Mouse (Mus musculus) gastrocnemius, adult 2 months (tissue): ENCODE data around the gene Scai. TPM values are rescaled to one million over a fixed set of nuclear protein-coding genes. Genes with fewer than 3 reads are reported as not detected.
"Not testable (repeated sequence)": the region's sequence is repeated elsewhere in the genome, so short reads cannot be mapped to it uniquely, and the experiment has no call there.

Experiments
- DNase-seq: peaks from one replicate; pipeline ENCODE4 v3.0.0; 2022
- H3K27ac ChIP-seq: fragments of 200-600 bp; 2 replicates; pipeline ENCODE4 v1.8.1; 2022; ENCODE audit warnings: mild to moderate bottlenecking
- H3K4me3 ChIP-seq: fragments of 200-600 bp; 2 replicates; pipeline ENCODE4 v1.8.1; 2022; ENCODE audit warnings: mild to moderate bottlenecking, moderate library complexity
- CTCF ChIP-seq: fragments of 200-600 bp; IDR thresholded peaks from 2 replicates; pipeline ENCODE4 v1.8.1; 2022; ENCODE audit warnings: antibody characterized with exemption, mild to moderate bottlenecking, moderate library complexity
- intact Hi-C: fragments of 180-260 bp; cut with DNase I; formaldehyde crosslinking; loops from one replicate; pipeline ENCODE4 v1.15.1; 2025
- long read RNA-seq, 2 experiments: library from polyadenylated mRNA; stranded (forward); transcript quantifications; one replicate each; pipeline ENCODE4 v2.0.0; 2021
- total RNA-seq, 2 experiments: library from RNA; stranded (reverse); gene quantifications; 2 replicates each; pipeline ENCODE4 v1.2.3; 2021

Scai gene
- total RNA-seq = 1 to 10 TPM; 2.7 to 3.0 TPM
- long read RNA-seq, experiment 1, partial matches to known transcripts = 1 of 1 reads
- long read RNA-seq, experiment 1, other reads (novel, unspliced or antisense) = 0 of 1 reads
- long read RNA-seq, experiment 2 = 0 reads

DNA sequence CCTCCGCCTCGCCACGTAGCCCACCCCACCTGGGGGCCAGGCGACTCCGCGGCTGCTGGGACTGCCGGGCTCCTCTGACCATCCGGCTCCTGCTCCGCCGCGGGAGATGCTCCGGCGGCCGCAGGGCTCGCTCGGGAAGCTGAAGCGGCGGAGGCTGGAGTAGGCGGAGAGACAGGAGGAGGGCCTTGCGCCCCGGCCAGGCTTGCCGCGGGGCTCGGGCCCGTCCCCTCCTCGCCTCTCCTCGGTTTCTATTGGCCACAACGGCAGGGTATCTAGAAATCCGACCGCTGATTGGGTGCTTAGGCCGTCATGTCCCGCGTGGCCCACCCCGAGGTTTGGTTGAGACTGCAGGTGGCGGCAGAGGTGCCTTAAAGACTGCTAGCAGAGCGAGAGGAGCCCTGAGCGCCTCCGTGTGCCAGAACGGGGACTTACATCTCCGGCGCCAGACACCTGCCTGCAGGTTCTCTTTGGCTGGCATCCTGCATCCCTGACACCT is at the start of gene Scai:
Gene Scai (minus strand): TSS at position 174 of the 496 bp plus-strand sequence.
- DNase-seq = peak; percentile 98
- TF ChIP-seq CTCF = peak; percentile 92
- H3K27ac ChIP-seq = peak within 1 kb of the TSS; percentile 85
- peak within 1 kb of the TSS; percentile 91 for H3K4me3 ChIP-seq
- intact Hi-C loops = loop anchor here (5.0 kb wide), 1 partner anchor 123 kb away; the partner anchor contains the start of gene Golga1

DNA sequence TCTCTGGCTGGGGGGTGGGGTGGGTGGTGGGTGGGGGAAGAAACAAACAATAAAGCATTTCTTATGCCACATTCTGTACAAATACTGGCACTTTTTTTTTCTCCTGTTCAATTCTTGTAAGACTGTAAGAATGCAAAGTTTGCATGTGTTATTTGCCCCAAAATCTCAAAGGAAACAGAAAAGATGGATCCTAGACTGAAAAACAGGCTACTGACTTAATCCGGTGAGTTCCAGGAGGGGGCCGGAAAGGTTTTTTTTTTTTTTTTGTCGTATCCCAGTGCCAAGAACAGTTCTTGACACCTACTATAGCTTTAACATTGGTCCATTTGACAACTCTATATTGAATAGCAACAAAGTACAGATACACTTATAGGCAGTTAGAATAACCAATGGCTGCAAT is 36.2 kb upstream of the Scai start:
- no peak for DNase-seq
- no peak for TF ChIP-seq CTCF
- peak overlapping the region; percentile 96 for H3K27ac ChIP-seq
- H3K4me3 ChIP-seq = peak overlapping the region; percentile 76
- intact Hi-C loops = no loop called here

DNA sequence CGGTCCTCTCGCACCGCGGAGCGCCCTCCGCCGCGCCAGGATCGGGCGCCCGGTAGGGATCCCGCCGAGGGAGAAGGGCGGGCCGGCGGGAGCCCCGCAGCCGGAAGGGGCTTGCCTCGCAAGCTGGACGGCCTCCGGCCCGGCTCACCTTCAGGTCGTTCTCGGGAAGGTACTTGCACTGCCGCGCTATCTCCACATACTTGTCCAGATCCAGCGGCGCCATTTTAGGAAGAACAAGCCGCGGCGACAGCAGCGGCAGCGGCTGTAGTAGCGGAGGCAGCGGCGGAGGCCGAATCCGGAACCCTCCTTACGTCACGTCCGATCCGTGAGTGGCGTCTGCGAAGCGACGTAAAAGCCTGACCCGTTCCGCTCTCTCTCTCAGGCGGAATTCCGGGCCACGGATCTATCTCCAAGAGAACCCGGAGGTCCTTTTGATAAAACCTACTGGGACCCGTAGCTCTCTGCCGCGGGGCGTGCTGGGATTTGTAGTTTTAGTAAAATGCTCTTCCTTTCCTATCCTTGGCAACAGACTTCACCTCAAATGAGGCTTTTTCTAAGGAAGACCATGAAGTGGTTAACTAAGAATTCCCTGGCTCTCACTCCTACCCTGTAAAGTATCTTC is 35.6 kb upstream of the Scai start, which contains the start of gene Ppp6c:
Gene Ppp6c (minus strand): TSS at position 433 of the 622 bp plus-strand sequence.
- no peak for TF ChIP-seq CTCF
- Histone ChIP-seq H3K27ac (peak within 1 kb of the TSS; percentile 96), H3K4me3 (peak within 1 kb of the TSS; percentile 76)
- intact Hi-C loops = no loop called here
- peak; percentile 94 for DNase-seq

DNA sequence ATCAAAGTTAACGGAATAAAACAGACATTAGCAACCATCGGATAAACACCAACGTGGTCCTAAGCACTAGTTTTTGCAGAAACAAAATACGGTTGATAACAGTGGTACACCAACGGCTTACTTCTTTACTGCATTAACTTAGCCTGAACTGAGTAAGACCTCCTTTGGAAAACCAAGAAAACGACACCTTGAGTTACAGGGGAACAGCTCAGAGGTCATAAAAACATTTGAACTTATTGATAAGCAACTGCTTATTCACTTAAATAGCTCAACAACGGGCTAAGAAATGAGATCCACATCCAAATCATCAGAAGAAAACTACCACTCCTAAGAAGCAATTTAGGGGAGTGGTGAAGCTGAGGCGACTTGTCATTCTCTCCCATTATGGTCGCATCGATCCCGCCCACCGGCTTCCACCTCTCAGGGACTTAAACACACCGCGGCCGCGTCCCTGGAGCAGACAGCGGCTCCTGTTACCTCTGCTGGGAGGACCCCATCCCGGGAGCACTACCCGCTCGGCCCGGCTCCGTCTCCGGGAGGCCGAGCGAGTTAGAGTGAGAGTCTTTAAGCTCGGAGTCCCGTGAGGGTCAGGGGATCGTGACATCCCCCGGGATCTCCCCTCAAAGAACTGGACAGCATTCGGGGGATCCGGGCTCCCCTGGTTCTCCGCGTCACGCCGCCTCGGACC is 34.9 kb upstream of the Scai start:
- intact Hi-C loops = not testable (repeated sequence)
- Histone ChIP-seq H3K4me3 (peak overlapping the region; percentile 76), H3K27ac (peak overlapping the region; percentile 96)
- peak; percentile 53 for DNase-seq

DNA sequence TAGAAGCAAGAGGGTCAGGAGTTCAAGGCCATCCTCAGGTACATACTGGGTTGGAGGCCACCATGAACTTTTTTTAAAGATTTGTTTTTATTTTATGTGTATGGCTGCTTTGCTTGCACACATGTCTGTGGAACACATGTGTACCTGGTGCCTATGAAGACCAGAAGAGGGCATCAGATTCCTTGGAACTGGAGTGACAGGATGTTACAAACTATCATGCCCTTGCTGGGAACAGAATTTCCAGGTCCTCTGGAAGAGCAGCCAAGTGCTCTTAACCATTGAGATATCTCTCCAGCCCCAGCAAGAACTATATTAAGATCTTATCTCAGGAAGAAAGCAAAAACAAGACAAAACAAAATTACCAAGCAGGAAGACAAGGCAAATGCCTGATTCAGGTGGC is 34.1 kb upstream of the Scai start:
- no peak for DNase-seq
- intact Hi-C loops = no loop called here
- no peak; the same call in 1 of the 2 replicates for TF ChIP-seq CTCF
- Histone ChIP-seq H3K4me3 (peak overlapping the region; percentile 76), H3K27ac (peak overlapping the region; percentile 96)

DNA sequence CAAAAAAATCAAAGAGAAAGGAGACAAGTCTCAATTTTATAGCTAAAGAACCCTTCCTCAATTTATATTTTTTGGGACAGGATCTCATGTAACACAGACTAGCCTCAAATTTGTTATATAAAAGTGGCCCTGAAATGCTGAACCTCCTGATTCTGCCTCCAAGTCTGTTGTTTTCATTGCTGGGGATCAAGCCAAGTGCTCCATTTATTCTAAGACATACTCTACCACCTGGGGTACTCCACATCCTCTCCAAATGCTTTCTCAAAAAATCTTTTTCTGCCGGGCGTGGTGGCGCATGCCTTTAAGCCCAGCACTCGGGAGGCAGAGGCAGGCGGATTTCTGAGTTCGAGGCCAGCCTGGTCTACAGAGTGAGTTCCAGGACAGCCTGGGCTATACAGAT is 29.5 kb upstream of the Scai start:
- Histone ChIP-seq H3K27ac (no peak overlapping the region), H3K4me3 (no peak overlapping the region)
- DNase-seq = no peak
- TF ChIP-seq CTCF = no peak
- intact Hi-C loops = no loop called here

DNA sequence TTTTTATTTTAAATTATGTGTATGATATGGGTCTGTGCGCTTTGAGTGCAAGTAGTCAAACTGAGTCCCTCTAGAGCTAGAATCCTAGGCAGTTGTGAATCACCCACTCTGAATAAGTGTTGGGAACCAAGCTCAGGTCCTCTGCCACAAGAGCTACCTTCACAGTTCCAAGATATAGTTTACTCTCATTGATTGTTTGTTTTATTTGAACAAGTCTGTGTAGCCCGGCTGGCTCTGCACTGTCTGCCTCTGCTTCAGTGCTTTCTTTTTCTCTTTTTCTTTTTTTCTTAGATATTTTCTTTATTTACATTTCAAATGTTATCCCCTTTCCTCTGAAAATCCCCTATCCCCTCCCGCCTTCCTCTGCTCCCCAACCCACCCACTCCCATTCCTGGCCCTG is 28.5 kb upstream of the Scai start:
- no peak for DNase-seq
- Histone ChIP-seq H3K4me3 (no peak overlapping the region), H3K27ac (no peak overlapping the region)
- no peak for TF ChIP-seq CTCF
- intact Hi-C loops = no loop called here

DNA sequence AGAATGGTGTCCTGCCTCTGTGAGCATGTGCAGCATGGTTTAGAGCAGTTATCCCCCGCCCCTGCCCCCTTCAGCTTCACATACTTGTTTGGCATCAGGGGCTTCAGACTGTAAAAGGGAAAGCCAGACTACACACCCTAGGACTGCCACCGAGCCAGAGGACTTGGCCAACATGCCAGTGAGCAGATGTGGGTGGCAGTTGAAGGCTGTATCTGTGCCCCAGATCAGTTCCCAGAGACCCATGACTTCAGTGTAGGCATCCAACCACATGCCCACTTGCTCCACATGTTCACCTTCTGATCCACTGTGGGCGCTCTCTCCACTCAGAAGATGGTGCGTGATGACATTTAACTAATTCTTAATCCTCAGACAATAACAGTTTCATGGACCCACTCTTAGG is 26.6 kb upstream of the Scai start:
- no peak for TF ChIP-seq CTCF
- Histone ChIP-seq H3K4me3 (no peak overlapping the region), H3K27ac (no peak overlapping the region)
- no peak for DNase-seq
- intact Hi-C loops = no loop called here

DNA sequence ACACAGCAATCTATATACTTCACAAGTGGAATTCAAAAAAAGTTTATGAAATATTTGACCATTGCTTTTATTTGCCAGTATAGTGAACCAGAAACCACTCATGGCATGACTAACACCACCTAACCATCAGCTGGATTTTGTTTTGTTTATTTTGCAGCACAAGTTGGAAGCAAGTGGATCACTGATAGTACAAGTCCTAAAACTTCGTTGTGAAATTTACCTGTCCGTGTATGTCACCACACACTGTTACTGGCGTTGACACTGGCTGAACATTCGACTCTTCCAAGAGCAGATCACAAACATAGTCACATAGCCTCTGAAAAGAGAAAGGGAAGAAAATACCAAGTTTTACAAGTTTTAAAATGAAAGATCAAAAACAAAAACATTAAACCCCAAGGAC is 20.2 kb upstream of the Scai start:
- no peak for TF ChIP-seq CTCF
- DNase-seq = no peak
- H3K27ac ChIP-seq = no peak overlapping the region
- H3K4me3 ChIP-seq = no peak overlapping the region
- intact Hi-C loops = no loop called here

DNA sequence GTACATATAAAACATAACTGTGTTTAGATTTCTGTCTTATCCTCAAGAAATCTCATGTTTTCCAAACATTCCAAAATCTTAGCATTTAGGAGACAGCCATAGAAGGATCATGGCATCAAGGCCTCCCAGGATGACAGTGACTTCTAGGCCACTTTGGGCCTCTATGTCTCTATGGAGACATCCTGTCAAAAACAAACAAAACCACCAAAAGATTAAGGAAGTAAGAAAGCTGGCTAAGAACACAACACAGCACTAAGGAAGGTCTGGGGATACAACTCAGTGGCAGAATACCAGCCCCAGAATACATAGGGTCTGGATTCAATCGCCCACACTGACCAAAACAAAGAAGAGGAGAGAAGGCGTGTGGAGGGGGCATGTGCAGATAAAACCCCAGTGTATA is 12.8 kb upstream of the Scai start:
- DNase-seq = no peak
- H3K27ac ChIP-seq = no peak overlapping the region
- intact Hi-C loops = no loop called here
- no peak overlapping the region for H3K4me3 ChIP-seq
- TF ChIP-seq CTCF = no peak

DNA sequence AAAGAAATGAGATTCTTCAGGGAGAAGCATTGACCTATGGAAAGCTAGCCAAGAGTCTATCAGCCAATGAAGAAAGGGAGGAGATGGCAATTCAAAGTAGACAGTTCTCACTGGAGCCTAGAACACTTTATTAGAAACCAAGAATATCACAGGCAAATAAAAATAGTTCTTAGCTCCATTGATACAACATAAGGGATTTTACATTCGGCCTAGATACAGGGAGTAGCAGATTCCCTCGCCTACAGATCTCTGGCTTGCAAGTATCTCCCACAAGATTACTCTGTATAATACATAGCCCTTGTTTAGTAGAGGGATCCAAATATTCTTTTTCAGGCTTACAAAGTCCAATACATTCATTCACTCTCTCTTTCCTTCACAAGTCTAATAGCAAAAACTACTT is 4.3 kb upstream of the Scai start:
- DNase-seq = no peak
- intact Hi-C loops = loop anchor here (5.0 kb wide), 1 partner anchor 128 kb away; the partner anchor contains the start of gene Golga1
- Histone ChIP-seq H3K4me3 (no peak overlapping the region), H3K27ac (no peak overlapping the region)
- no peak for TF ChIP-seq CTCF

DNA sequence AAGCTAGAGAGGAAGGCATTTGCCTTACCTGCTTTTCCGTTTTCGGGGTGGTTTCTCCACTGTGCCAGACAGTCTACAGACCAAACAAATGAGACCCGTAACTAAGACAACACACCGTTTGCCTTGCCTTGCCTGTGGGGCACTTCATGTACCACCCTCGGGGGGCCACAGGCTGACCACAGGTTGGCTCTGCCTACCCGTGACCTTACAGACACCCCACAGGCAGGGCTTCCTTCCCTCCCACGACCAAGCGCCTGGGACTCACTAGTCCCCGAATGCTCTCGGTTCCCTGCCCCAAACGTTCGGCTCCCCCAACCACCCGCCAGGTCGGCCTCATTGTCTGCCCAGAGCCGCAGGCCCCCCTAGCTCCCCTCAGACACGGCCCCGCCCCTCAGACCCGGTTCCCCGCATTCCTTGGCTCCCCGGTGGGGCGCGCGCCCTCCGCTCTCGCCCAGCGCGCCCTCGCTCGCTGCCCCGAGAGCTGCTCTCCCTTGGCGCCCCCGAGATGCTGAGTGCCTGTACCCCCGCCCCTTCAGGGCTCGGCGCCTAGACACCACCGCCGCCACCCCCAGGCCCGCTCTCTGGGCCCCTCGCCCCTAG is 473 bp downstream of the Scai start:
- DNase-seq = no peak
- intact Hi-C loops = loop anchor here (5.0 kb wide), 1 partner anchor 123 kb away; the partner anchor contains the start of gene Golga1
- TF ChIP-seq CTCF = no peak
- H3K27ac ChIP-seq = peak overlapping the region; percentile 85
- H3K4me3 ChIP-seq = peak overlapping the region; percentile 91

DNA sequence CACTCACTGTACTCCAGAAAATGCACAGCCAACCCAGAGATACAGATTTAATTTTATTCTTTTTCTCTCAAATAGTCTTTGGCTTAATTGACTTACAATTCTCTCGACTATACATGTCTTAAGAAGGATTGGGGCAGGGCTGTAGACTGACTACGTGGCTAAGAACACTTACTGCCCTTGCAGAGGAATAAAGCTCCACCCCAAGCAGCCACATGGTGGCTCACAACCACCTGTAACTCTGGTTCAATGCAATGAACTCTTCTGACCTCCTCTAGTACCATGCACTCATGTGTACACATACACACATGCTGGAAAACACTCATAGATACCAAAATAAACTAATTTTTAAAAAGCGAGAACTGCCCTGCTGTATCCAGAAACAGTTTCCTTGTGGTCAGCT is 4.6 kb downstream of the Scai start:
- no peak overlapping the region for H3K4me3 ChIP-seq
- intact Hi-C loops = no loop called here
- no peak for TF ChIP-seq CTCF
- no peak for DNase-seq
- no peak overlapping the region for H3K27ac ChIP-seq
